Mouse (Mus musculus) left cerebral cortex, adult 8-10 months (tissue): Measurements from ENCODE around the gene Lrrc3c. TPM values are rescaled to one million over a fixed set of nuclear protein-coding genes. Genes with fewer than 3 reads are reported as not detected.
"Not testable (repeated sequence)": the region's sequence is repeated elsewhere in the genome, so short reads cannot be mapped to it uniquely, and the experiment has no call there.

Experiments used
- DNase-seq, 2 experiments: peaks; one replicate each; pipeline ENCODE4 v3.0.0; 2022; ENCODE audit warnings: low spot score in 2 of 2
- total RNA-seq, 4 experiments: library from RNA; stranded (reverse); gene quantifications; 2 replicates each; pipeline ENCODE4 v1.2.4; 2022

The Lrrc3c gene
- total RNA-seq, 4 experiments from 2014 or later = not detected

DNA sequence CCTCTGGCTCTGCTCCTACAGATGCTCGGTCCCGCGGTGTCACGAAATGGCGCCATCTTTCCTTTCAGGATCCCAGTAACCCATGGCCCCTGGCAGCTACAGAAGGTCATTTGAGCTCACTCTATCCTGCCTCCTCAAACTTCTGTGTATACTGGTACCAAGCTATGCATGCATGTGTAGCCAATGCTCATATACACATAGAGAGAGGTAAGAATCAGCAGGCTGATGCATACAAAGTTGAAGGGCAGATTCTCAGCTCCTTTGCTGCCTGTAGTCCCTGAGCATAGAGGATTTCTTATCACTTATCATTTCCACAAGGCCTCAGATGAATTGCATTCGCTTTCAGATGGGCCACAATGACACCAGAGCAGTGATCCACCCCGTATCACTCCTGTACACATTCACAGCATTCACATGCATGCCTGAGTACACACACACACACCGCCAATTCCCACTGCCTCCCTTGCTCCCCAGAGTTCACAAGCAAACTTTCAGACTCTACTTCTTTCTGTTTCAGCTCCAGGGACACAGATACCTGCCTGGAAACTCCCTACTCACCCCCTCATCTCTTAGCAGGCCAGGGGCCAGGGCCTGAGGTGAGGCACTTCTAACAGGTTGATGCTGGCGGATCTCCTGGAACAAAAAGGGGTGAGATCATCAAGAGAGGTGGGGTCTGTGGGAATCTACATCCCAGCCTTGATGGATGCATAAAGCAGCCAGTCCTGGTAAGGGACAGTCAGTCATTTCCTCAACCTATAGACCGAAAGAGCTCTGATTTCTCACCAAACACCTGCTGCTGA lies 27.7 kb downstream of the Lrrc3c start, which contains the start of the genes Gm12355 and Gsdma3:
TSS of gene Gm12355 (minus strand) at position 51 of the 800 bp plus-strand sequence.
TSS of gene Gsdma3 (plus strand) at position 750 of the 800 bp plus-strand sequence.
- no peak for DNase-seq

GRCm38 (mm10) chr11:98628706-98629105 lies 30.6 kb downstream of the Lrrc3c start:
- no peak for DNase-seq

GRCm38 (mm10) chr11:98630646-98631045 lies 32.6 kb downstream of the Lrrc3c start:
- DNase-seq = no peak

DNA sequence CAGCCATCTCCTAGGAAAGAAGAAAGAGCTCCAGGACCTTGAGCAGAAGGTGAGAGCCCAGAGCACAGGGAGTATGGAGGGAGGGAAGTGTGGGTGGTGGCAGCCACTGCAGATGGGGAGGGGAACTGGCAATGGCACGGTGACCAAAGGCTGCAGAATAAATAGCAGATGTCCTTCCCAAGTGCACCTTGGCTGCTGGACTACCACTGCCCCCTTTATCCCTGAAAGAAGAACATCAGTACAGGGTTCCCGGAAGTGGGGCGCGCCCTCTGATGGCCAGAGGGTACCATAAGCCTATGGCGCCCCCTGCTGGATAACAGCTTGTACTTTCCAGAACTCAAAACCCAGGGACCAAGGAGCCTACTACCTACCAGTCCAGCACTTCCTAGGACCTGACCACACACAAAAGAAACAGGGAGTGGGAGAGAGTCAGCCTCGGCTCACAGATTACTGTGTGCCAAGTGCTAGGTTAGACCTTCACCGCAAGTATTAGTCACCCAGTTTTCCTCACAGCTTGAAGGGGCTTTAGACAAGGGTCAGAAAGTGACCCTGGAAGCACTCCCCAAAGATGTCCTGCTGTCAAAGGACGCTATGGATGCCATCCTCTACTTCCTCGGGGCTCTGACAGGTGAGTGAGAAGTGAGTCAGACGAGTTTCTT lies 37.4 kb downstream of the Lrrc3c start:
- DNase-seq = not testable (repeated sequence)

DNA sequence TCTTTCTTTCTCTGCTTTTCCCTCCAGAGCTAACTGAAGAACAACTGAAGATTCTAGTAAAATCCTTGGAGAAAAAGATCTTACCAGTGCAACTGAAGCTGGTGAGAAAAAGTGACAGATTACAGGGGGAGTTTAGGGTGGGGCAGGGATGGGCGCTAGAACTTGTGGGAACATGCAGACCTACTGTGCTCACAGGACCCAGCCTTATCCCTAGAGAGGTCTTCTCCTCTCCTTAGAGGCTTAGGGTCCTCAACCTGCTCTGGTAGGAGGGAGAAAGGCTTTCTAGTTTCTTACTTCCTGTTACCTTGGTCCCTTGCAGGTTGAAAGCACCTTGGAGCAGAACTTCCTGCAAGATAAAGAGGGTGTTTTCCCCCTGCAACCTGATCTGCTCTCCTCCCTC lies 39.4 kb downstream of the Lrrc3c start:
- no peak for DNase-seq

DNA sequence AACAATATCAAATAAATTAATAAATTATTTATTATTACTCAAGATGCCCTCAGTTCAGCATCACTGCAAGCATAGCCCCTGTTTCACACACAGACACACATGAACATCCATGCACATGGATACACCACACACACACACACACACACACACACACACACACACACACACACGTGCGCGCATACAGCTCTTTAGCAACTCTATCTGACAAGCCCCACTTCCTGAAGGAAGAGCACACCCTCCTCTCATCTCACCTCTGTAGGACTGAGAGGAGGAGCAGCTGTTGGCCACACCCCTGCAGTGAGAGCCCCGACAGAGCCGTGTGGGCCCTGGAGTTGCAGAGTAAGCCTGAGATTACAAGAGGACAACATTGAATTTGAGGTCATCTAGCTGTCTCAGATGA lies 42.0 kb downstream of the Lrrc3c start:
- DNase-seq = no peak

DNA sequence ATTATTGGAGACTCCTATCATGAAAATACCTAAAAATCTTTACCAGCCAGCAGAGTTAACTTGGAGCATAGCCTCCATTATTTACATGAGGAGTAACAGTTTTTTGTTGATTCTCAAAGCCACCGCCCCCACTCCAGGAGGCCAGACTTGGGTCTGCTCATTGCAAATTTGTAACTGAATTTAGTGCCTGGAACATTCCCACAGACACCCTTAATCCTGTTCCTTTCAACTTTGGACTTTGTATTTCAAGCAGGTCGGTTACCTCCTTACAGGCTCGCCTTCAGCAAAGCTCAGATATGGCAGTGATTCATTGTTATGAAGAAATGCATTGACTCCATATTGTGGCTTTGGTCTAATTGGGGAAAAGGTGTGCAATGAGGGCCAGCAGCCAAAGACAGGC lies 46.7 kb downstream of the Lrrc3c start:
- DNase-seq = no peak

GRCm38 (mm10) chr11:98645946-98646345 lies 47.9 kb downstream of the Lrrc3c start:
- DNase-seq = no peak

- no peak for DNase-seq
Measured at GRCm38 (mm10) chr11:98646459-98646858, 48.4 kb downstream of the Lrrc3c start, which contains the start of gene Gsdma2. Gene Gsdma2, plus strand, starts transcription at chr11:98646759.

Other genes starting within 250 kb of the Lrrc3c start
- 100 to 1,000 TPM; 502 to 655 (median 573) TPM for gene Ppp1r1b, start 249.9 kb upstream of the Lrrc3c start, total RNA-seq
- gene Stard3, start 239.9 kb upstream of the Lrrc3c start, total RNA-seq = 10 to 100 TPM; 35.7 to 40.8 (median 38.3) TPM
- 10 to 100 TPM in 2 of 4 experiments, 1 to 10 TPM in 2; 8.2 to 16.6 (median 12.1) TPM for gene Tcap, start 214.5 kb upstream of the Lrrc3c start, total RNA-seq
- 1 to 10 TPM in 2 of 4 experiments, under 1 TPM in 2; 0.65 to 1.7 (median 0.96) TPM for gene Pnmt, start 211.8 kb upstream of the Lrrc3c start, total RNA-seq
- gene Pgap3, start 197.8 kb upstream of the Lrrc3c start, total RNA-seq = 10 to 100 TPM in 2 of 4 experiments, 1 to 10 TPM in 2; 8.5 to 11.1 (median 9.9) TPM
- gene Erbb2, start 185.8 kb upstream of the Lrrc3c start, total RNA-seq = 1 to 10 TPM; 2.0 to 2.6 (median 2.3) TPM
- 100 to 1,000 TPM in 2 of 4 experiments, 10 to 100 TPM in 2; 93.7 to 114 (median 102) TPM for gene Mien1, start 159.3 kb upstream of the Lrrc3c start, total RNA-seq
- 1 to 10 TPM; 3.6 to 5.1 (median 4.7) TPM for gene Grb7, start 151.9 kb upstream of the Lrrc3c start, total RNA-seq
- gene Ikzf3, start 52.3 kb upstream of the Lrrc3c start, total RNA-seq = under 1 TPM; 0.23 to 0.76 (median 0.52) TPM
- gene Zpbp2, start 47.2 kb upstream of the Lrrc3c start, total RNA-seq = not detected
- gene Ormdl3, start 10.9 kb upstream of the Lrrc3c start, total RNA-seq = 10 to 100 TPM; 43.6 to 47.0 (median 45.1) TPM
- 10 to 100 TPM; 11.8 to 14.5 (median 13.1) TPM for gene Gm12355, start 27.4 kb downstream of the Lrrc3c start, total RNA-seq
- under 1 TPM in 2 of 4 experiments, not detected in 2; 0.23 TPM for gene Gsdma3, start 28.1 kb downstream of the Lrrc3c start, total RNA-seq
- not detected for gene Gsdma2, start 48.5 kb downstream of the Lrrc3c start, total RNA-seq
- not detected for gene Gsdma, start 66.1 kb downstream of the Lrrc3c start, total RNA-seq
- gene Psmd3, start 84.3 kb downstream of the Lrrc3c start, total RNA-seq = 100 to 1,000 TPM; 129 to 137 (median 132) TPM
- not detected for gene Csf3, start 103.0 kb downstream of the Lrrc3c start, total RNA-seq
- 100 to 1,000 TPM; 109 to 128 (median 117) TPM for gene Med24, start 131.1 kb downstream of the Lrrc3c start, total RNA-seq
- 100 to 1,000 TPM; 713 to 794 (median 760) TPM for gene Thra, start 142.3 kb downstream of the Lrrc3c start, total RNA-seq
- 100 to 1,000 TPM; 137 to 177 (median 145) TPM for gene Nr1d1, start 177.0 kb downstream of the Lrrc3c start, total RNA-seq
- 100 to 1,000 TPM; 167 to 198 (median 186) TPM for gene Msl1, start 197.2 kb downstream of the Lrrc3c start, total RNA-seq
- gene Casc3, start 206.6 kb downstream of the Lrrc3c start, total RNA-seq = 10 to 100 TPM; 53.6 to 57.8 (median 54.1) TPM
- 100 to 1,000 TPM; 130 to 140 (median 139) TPM for gene Rapgefl1, start 238.5 kb downstream of the Lrrc3c start, total RNA-seq